Comparison of ENCODE assay signal across 9 mouse cellular contexts in the genomic region with DNA sequence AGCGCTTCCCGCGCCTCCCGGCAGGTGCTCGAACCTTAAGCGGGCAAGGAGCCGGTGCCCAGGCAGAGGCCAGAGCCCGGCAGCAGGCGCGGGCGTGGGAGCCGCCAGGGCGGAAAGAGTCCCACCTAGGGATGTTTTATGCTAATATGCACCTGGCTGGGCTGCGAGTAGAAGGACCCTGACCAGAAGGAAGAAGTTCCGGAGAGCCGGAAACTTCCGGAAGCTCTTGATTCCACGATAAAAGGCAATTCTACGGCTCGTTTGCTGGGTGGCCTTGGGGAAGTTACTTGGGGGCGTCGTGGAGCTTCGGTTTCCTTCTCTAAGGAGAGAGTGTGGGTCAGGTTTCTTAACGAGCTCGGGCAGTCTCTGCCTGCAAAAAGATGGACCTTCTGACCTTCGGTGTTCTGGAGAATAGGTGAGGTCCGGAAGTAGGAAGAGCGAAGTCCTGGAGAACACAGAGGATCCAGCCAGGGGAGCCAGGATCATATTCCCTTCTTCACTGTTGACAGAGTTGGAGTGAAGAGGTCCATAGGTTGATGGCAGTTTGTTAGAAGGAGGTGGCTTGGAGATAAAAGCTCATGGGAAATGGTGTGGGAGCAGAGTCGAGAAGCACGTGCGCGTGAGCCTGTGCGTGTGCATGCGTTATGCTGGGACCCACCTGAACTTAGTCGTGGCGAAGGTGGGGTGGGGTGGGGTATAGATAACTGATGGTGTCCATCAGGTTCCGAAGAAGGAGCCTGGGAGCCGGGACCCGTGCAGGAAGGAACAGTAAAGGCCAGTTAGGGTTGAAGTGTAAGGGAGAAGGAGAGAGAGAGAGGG. TPM values are rescaled to one million over a fixed set of nuclear protein-coding genes. Genes with fewer than 3 reads are reported as not detected.
A peak's percentile ranks its signal among the peaks of the same experiment; 100 is the strongest.
DNase-seq lines count a peak whose midpoint lies in the region; ATAC-seq and TF ChIP-seq lines count a peak whose summit lies in the region.
"Had no signal": no experiment of that assay in that cellular context is flagged by ENCODE, and none has a peak within 500 bp of the region (broad histone marks: within the 10 kb centered on the region; RNA-seq: fewer than 3 reads in every experiment).

No protein-coding gene starts in this region.

- peak; percentile 46 for TF ChIP-seq CTCF in heart, adult 2 months (IDR thresholded peaks at IDR 0.05)
- no peak for TF ChIP-seq CTCF in E14TG2a.4 (conservative IDR thresholded peaks at IDR 0.05; ENCODE audit: low read length)

- H3K36me3 ChIP-seq in heart, adult 2 months (ENCODE audit: control insufficient read depth, insufficient read depth, low read length) = no peaks in the 10 kb centered on the region
- no peaks in the 10 kb centered on the region for H3K36me3 ChIP-seq in E14TG2a.4 (ENCODE audit: insufficient read depth, low read length)
- H3K36me3 ChIP-seq in forebrain, embryonic 16.5 days (ENCODE audit: control insufficient read depth, insufficient read depth) = no peaks in the 10 kb centered on the region
- no peaks in the 10 kb centered on the region for H3K36me3 ChIP-seq in liver, embryonic 16.5 days (ENCODE audit: control insufficient read depth, insufficient read depth)

- no peak for ATAC-seq in forebrain, embryonic 16.5 days
- no peak for ATAC-seq in liver, embryonic 16.5 days (ENCODE audit: low read depth)

- H3K79me2 ChIP-seq in heart, adult 2 months (replicated peaks; ENCODE audit: control insufficient read depth, insufficient read depth, low read length) = no peaks in the 10 kb centered on the region

- H3K9me3 ChIP-seq in E14TG2a.4 (ENCODE audit: low read length) = 0 out of 2 replicates have a peak, but pooled peaks cover 2% of the 10 kb centered on the region
- H3K9me3 ChIP-seq in forebrain, embryonic 16.5 days (ENCODE audit: control insufficient read depth, low read length) = no peaks in the 10 kb centered on the region
- H3K9me3 ChIP-seq in liver, embryonic 16.5 days (replicated peaks; ENCODE audit: control insufficient read depth, low read length) = no peaks in the 10 kb centered on the region

- H3K9ac ChIP-seq in heart, adult 2 months (ENCODE audit: low read depth, low read length) = no peak overlapping the region
- peak overlapping the region; percentile 25; the same call in 1 of the 2 replicates for H3K9ac ChIP-seq in forebrain, embryonic 16.5 days (replicated peaks; ENCODE audit: low read depth, low read length)
- no peak overlapping the region for H3K9ac ChIP-seq in liver, embryonic 16.5 days (ENCODE audit: low read depth, low read length)

- DNase-seq in heart, adult 2 months = no peak
- no peak for DNase-seq in heart, postnatal 36 days
- DNase-seq in adrenal gland, postnatal 36 days = no peak
- no peak for DNase-seq in spleen, postnatal 36 days (ENCODE audit: low spot score in 2 of 2)
- DNase-seq in ovary, postnatal 36 days (ENCODE audit: low spot score) = no peak
- DNase-seq: B cell, adult 2 months had no signal

- WGBS in heart, adult 2 months = 17% methylated on average over 39 of the region's 39 CpGs
- 4% methylated on average over 39 of the region's 39 CpGs for WGBS in forebrain, embryonic 16.5 days
- 4% methylated on average over 39 of the region's 39 CpGs for WGBS in liver, embryonic 16.5 days (ENCODE audit: insufficient replicate concordance)

- TF ChIP-seq POLR2A in heart, adult 2 months (IDR thresholded peaks at IDR 0.05; ENCODE audit: insufficient read depth, low read depth, low read length) = no peak

- peak overlapping the region; percentile 69 for H3K4me2 ChIP-seq in forebrain, embryonic 16.5 days (ENCODE audit: low read length)
- peak overlapping the region; percentile 39 for H3K4me2 ChIP-seq in liver, embryonic 16.5 days (ENCODE audit: low read depth, low read length)

- H3K27me3 ChIP-seq in heart, adult 2 months (ENCODE audit: control insufficient read depth, insufficient read depth, low read length) = no peaks in the 10 kb centered on the region
- H3K27me3 ChIP-seq in E14TG2a.4 (ENCODE audit: insufficient read depth, low read length) = peaks cover 94% of the 10 kb centered on the region
- peaks cover 32% of the 10 kb centered on the region for H3K27me3 ChIP-seq in forebrain, embryonic 16.5 days (replicated peaks; ENCODE audit: control insufficient read depth, insufficient read depth, low read length)
- H3K27me3 ChIP-seq in liver, embryonic 16.5 days (ENCODE audit: control insufficient read depth, insufficient read depth, low read depth, low read length) = peaks cover 49% of the 10 kb centered on the region

- H3K4me1 ChIP-seq in heart, adult 2 months (ENCODE audit: control insufficient read depth, insufficient read depth, low read length) = no peaks in the 10 kb centered on the region
- H3K4me1 ChIP-seq in E14TG2a.4 (replicated peaks; ENCODE audit: low read depth, low read length) = peaks cover 39% of the 10 kb centered on the region
- peaks cover 28% of the 10 kb centered on the region for H3K4me1 ChIP-seq in forebrain, embryonic 16.5 days (replicated peaks; ENCODE audit: control insufficient read depth, insufficient read depth, low read length)
- no peaks in the 10 kb centered on the region; the same call in none of the 2 replicates for H3K4me1 ChIP-seq in liver, embryonic 16.5 days (ENCODE audit: control insufficient read depth, low read depth, low read length)

- H3K4me3 ChIP-seq in heart, adult 2 months = peak overlapping the region; percentile 25; the same call in 1 of the 2 replicates
- H3K4me3 ChIP-seq in E14TG2a.4 (replicated peaks; ENCODE audit: low read length) = peak overlapping the region; percentile 83
- peak overlapping the region; percentile 38 for H3K4me3 ChIP-seq in forebrain, embryonic 16.5 days (replicated peaks; ENCODE audit: low read length)
- H3K4me3 ChIP-seq in liver, embryonic 16.5 days (ENCODE audit: low read depth, low read length) = peak overlapping the region; percentile 16

- intact Hi-C loops in heart, adult 2 months (cut with DNase I) = loop anchor here (5.0 kb wide), 5 partner anchors 42 to 118 kb away; no protein-coding TSS in a partner anchor
- intact Hi-C loops in heart, postnatal 36 days (cut with DNase I) = loop anchor here (5.0 kb wide), 1 partner anchor 83 kb away; no protein-coding TSS in a partner anchor

- TF ChIP-seq EP300 in heart, adult 2 months (IDR thresholded peaks at IDR 0.05; ENCODE audit: insufficient read depth, low read depth, low read length) = no peak

- no peak overlapping the region for H3K27ac ChIP-seq in heart, adult 2 months
- H3K27ac ChIP-seq in forebrain, embryonic 16.5 days (ENCODE audit: low read length) = no peak overlapping the region
- no peak overlapping the region for H3K27ac ChIP-seq in liver, embryonic 16.5 days (ENCODE audit: low read length)

RNA-seq across cellular contexts. Expression of a gene that starts 44.4 kb away (rescaled TPM):
- total RNA-seq in heart, adult 2 months (2021) = 1 to 10 TPM; 6.3 to 7.0 TPM
- 9.9 and 11.3 TPM in 2 replicates for polyA plus RNA-seq in heart, adult 2 months (2012; rRNA removed)
- 1 to 10 TPM; 5.7 to 7.5 TPM for total RNA-seq in heart, postnatal 36 days (2021)
- 6.5 and 7.0 TPM in 2 replicates for polyA plus RNA-seq in forebrain, embryonic 16.5 days (2015; fragmentation: Nextera tagmentation; extraction: Ambion mirVana)
- 0.58 and 0.74 TPM in 2 replicates for polyA plus RNA-seq in liver, embryonic 16.5 days (2015; fragmentation: Nextera tagmentation; extraction: Ambion mirVana)
- total RNA-seq in adrenal gland, postnatal 36 days (2021) = 1 to 10 TPM; 1.2 to 1.3 TPM

Comparison
In these comparisons a context has a peak if more than half of its experiments do, and no peak if none do; other contexts are left out.
1. H3K4me3 ChIP-seq: peak in every context shown above with its lines; median percentile 83 in E14TG2a.4; 38 in forebrain, embryonic 16.5 days; 25 in heart, adult 2 months; 16 in liver, embryonic 16.5 days.